Mouse (Mus musculus) layer of hippocampus, postnatal 14 days (tissue): ENCODE measurements at regions not wholly inside any gene's neighbourhood (a gene's known extent, or its start where the extent isn't known, plus 50 kb on each side); places are given as distances from the start of the nearest gene placed in this dataset.

ENCODE experiments used
- DNase-seq, 2 experiments: peaks; one replicate each; pipeline ENCODE4 v3.0.0; 2021 to 2022; ENCODE audit warnings: low spot score in 2 of 2, mixed read lengths in 1 of 2

DNA sequence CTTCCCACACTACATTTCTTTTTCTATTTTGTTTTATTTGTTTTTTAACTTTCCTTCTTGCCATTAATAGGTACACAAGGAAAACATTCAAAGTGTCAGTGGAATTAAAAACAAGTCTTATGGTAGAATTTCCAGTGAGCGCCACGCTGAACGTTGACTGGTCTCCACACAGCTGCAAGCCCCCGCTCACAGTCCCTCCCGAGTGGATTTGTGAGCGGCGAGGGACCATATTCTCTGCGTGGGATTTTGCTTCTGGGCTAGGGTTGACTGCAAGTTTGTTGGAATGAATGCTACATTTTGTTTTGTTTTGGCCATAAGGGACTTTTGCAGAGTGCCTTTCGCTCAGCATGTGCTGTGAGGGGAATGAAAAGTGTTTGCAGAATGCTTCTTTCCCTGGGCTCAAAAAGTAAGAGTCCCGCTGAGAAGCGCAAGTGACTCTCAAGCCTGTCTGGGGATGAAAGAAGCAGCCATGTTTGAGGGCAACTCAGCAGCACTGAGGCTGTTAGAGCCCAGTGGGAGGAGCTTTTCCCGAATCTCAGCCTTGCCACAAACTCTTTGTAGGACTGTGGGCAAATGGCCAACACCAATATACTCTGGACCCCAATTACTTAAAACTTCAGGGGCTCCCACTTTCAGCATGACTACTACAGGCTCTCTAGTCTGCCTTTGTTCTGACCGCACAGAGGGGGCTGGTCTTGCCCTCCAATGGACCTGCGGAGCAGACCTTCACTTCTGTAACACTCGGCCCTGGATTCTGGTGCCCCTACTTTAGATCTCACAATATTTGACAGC is 120.9 kb upstream of the Rnaseh2b start:
- DNase-seq = no peak

DNA sequence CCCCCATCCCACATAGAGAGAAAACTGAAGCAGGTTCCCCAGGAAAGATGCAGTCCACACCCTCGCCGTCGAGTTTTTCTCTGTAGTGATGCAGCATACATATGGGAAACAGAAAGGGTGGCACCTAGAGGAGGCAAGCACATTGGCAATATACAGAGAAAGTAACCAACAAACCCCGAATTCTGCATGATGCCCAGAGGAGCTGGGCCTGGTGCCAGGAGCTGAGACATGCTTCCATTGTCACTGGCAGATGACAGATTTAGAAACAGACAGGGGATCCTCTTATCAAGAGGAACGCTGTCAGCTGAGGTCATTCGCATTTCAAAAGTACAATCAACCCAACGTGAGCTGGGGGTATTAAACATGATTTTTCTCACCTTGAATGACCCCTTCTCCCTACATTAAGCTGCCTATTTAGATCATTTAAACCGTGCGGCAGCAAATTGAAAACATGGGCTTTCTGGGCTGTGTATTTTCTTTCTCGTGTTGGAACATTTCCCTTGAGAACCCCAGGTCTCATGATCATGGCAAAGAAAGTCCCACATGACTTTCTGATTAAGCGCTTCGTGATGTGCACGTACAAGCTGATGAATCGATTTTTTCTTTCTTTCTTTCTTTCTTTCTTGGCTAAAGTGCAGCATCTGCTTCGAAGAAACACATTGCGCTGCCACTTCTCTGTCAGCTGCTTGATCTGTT is 118.4 kb upstream of the Rnaseh2b start:
- DNase-seq = peak; percentile 73 to 85

DNA sequence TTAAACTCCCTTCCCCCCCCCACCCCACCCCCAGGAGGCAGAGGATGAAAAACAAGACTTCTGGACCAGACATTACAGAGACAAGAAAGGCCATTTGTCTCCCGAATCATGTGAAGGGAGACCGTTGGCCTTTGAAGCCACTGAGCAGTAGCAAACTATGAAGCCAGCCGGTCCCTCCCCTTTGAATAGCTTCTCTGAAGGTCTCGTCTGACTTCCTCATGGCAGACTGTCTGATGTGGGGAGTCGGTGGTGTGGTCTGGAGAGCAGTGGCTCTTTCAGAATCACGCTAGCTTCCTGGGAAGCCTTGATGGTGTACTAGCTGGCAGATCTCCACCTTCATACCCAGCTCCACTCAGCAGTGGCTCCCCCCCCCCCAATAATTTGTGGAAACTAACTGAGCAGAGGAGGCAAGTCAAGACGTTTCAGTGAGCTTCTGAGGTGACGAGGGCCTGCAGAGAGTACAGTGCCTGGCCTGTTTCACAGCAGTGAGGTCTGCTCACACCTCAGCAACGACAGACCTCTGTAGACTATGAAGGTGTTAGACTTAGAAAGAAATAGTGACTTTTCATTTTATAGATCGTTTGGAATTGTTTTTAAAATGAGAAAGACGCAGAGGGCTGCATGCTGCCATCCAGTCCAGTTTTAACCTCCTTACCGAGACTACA is 116.9 kb upstream of the Rnaseh2b start:
- no peak for DNase-seq

GRCm38 (mm10) chr14:62177509-62177908 is 114.9 kb upstream of the Rnaseh2b start:
- no peak for DNase-seq

DNA sequence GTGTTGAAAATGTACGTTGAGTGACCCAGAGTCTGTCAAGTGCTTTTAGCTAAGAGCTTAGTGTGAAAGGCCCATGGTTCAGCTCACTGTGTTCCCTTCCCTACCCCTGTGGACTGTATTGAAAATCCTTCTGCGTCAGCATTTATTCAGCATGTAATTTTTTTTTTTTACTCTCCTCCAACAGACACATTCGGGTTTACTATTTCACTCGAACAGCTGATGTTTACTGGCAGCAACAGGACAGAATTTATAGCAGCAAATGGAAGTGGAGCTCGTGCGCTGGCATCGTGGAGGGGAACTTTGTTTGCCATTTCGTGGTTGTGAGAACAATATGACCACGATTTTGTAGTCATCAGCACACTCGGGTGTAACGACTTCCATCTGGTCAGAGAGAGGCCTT is 105.0 kb upstream of the Rnaseh2b start:
- peak in 1 of 2 experiments; percentile 54 for DNase-seq

DNA sequence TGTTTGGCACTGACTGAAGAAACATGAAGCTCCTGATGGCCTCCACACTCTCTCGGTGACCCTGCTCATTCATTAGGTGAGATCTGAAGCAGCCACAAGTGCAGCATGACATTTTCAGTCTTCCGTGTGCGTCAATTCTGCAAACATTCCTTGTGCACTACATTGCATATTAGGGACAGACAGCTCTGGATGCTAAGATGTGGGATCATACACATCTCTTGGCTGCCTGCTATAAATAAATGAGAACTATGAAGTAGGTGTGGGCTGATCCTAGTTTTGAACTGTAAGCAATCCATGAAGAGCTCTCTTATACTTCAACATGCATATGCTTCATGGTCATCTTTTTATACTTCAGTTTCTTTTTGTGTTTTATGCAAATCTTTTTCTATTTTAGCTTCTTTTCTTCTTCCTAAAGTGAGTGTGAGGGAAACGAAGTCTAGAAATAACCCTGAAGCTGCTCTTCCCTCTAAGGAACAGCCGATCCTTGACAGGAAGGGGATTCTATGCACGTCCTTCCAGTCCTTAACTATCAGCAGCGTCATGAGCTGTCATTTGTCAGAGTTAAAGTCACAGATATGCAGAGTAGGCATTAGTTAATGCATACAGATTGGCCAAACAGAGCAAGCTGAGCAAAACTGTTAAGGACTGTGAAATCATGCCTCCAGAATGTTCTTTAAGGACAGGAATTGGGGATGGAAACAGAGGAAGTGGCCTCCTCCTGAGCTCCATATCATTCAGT is 104.1 kb upstream of the Rnaseh2b start:
- no peak for DNase-seq

- no peak for DNase-seq
These were observed 100.8 kb upstream of the Rnaseh2b start for GRCm38 (mm10) chr14:62191624-62192023.

- no peak for DNase-seq
These were observed 99.6 kb upstream of the Rnaseh2b start for GRCm38 (mm10) chr14:62192814-62193213.

DNA sequence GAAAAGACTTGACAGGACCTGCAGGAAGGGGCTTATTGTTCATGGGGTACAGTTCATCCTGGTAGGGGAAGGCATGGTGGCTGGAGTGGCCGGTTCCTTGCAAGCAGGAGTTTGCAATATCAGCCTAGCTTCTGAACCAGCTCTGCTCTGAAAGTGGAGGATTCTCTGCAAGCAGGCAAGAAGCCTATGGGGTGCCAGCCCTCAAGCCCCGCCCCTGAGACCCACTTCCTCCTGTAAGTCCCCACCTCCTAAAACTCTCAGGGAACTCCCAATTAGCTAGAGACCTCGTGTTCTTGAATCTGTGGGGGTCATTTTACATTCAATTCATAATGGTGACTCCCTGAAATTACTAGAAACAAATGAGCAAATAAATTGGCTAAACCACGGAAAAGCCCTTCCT is 99.0 kb upstream of the Rnaseh2b start:
- no peak for DNase-seq

DNA sequence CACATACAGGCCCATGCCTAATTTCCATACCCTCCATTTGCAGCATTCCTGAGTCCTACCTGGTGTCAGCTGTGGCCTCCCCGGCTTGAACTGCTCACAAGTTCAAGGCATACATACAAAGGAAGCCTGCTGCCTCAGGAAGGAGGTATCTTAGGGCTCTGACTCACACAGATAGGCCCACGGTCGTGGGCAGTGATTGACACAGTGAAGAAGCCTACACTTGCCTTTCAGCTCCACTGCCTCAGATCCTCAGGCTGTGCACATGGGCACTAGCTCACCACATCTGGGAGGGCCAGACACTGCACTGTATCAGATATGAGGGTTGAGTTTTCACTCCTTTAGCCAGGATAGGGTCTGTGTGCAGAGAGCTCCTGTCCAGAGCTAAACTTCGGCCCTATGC is 95.6 kb upstream of the Rnaseh2b start:
- DNase-seq = no peak

- DNase-seq = no peak
These were observed 93.8 kb upstream of the Rnaseh2b start for GRCm38 (mm10) chr14:62198476-62199190.

GRCm38 (mm10) chr14:62215071-62215470 is 77.3 kb upstream of the Rnaseh2b start:
- DNase-seq = no peak

- DNase-seq = no peak
These were observed 75.4 kb upstream of the Rnaseh2b start for GRCm38 (mm10) chr14:62216995-62217394.

GRCm38 (mm10) chr14:62217971-62218370 is 74.4 kb upstream of the Rnaseh2b start:
- no peak for DNase-seq

DNA sequence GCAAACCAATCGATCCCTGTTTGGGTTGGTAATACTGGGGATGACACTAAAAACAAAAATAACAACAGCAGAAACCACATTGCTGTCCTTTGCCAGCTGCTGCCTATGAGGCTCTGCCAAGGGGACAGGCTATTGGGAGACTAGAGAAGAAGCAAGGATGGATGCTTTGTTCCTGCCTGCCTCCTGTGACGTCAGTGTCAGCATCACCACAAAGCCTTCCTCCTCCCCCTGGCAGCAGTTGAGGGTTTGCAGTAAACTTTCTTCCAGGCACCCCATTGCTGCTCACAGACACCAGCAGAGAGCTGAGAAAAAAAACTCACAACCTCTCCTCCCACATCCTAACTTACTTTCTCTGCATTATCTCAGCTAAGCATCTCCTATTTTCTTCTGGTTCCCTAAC is 73.7 kb upstream of the Rnaseh2b start:
- no peak for DNase-seq

DNA sequence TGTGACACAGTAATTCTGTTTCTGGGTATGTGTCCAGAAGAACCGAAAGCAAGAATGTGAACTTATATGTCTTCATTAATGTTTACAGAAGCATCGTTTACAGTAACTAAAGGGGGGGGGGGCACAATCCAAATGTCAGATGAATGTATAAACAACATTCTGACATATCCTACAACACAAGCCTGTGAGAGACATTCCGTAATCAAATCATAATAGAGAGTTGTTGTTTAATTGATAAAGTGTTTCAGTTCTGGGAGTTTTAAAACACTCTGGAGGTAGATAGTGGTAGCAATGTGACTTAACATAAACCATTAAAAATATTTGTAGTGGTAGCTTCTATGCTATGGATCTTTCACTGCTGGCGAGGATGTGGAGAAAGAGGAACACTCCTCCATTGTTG is 71.6 kb upstream of the Rnaseh2b start:
- DNase-seq = no peak
